ENCODE assay signal across 10 mouse cellular contexts in the genomic region with DNA sequence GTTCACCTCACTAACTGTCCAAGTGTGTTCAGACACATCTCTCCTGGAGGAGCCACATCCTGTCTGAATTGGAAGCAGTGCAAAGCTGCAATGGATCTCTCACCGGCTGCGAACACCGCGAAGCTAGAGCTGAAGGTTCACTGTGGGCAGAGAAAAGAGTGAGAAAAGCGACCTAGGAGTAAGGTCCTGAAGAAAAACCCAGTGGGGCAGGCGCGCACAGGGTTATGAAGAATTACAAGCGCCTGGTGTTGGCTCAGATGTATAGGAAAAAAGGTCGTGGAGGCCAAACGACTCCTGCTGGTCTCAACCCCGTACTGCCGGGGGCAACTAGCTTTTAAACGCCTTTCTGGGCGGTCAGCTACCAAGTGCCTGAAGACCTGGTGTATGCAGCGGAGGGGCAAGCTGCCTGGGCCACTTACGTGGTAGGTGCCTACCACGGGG. TPM values are rescaled to one million over a fixed set of nuclear protein-coding genes. Genes with fewer than 3 reads are reported as not detected.
DNase-seq lines count a peak whose midpoint lies in the region; ATAC-seq lines count a peak whose summit lies in the region.
"Had no signal": no experiment of that assay in that cellular context is flagged by ENCODE, and none has a peak within 500 bp of the region (broad histone marks: within the 10 kb centered on the region; RNA-seq: fewer than 3 reads in every experiment).

No protein-coding gene starts in this region.

- peak overlapping the region; percentile 48; the same call in 1 of the 2 replicates for H3K27ac ChIP-seq in limb, embryonic 13.5 days
- H3K27ac ChIP-seq: midbrain, embryonic 12.5 days had no signal

- no peaks in the 10 kb centered on the region for H3K9me3 ChIP-seq in limb, embryonic 13.5 days
- H3K9me3 ChIP-seq: midbrain, embryonic 12.5 days had no signal

- peaks cover 51% of the 10 kb centered on the region for H3K4me1 ChIP-seq in limb, embryonic 13.5 days

- peaks cover 87% of the 10 kb centered on the region for H3K27me3 ChIP-seq in limb, embryonic 13.5 days

- intact Hi-C loops in left cerebral cortex, postnatal 10 days (cut with DNase I): loop anchor here (5.0 kb wide), 1 partner anchor 309 kb away; no protein-coding TSS in a partner anchor
- intact Hi-C loops in left cerebral cortex, postnatal 4 days (cut with DNase I): loop anchor here (5.0 kb wide), 1 partner anchor 359 kb away; no protein-coding TSS in a partner anchor

- peak; percentile 48 for DNase-seq in adrenal gland, postnatal 14 days
- DNase-seq in adrenal gland, postnatal 36 days: no peak
- DNase-seq in urinary bladder, postnatal 14 days (ENCODE audit: low spot score): peak; percentile 64
- no peak for DNase-seq in urinary bladder, adult 2 months (ENCODE audit: low spot score)
- no peak for DNase-seq in left cerebral cortex, postnatal 10 days (ENCODE audit: extremely low spot score in 1 of 2, low spot score in 2 of 2)
- DNase-seq in left cerebral cortex, postnatal 4 days: no peak
- no peak for DNase-seq in layer of hippocampus, adult 9-10 months (ENCODE audit: low spot score)

- ATAC-seq in limb, embryonic 13.5 days (ENCODE audit: low FRiP score, low read depth): no peak

- H3K4me3 ChIP-seq in limb, embryonic 13.5 days: peak overlapping the region; percentile 69

- 3% methylated on average over 17 of the region's 17 CpGs for WGBS in limb, embryonic 13.5 days

- no peaks in the 10 kb centered on the region for H3K36me3 ChIP-seq in limb, embryonic 13.5 days
- H3K36me3 ChIP-seq: midbrain, embryonic 12.5 days had no signal

- H3K9ac ChIP-seq in limb, embryonic 13.5 days: peak overlapping the region; percentile 48

- peak overlapping the region; percentile 87 for H3K4me2 ChIP-seq in limb, embryonic 13.5 days (replicated peaks)

RNA-seq across cellular contexts. Expression of a gene that starts 1.4 kb away (rescaled TPM):
- total RNA-seq in adrenal gland, postnatal 14 days (2021): 26.3 and 28.3 TPM in 2 replicates
- total RNA-seq in adrenal gland, postnatal 36 days (2021): 10 to 100 TPM; 22.3 to 29.0 TPM
- polyA plus RNA-seq in urinary bladder, adult 2 months (2012; rRNA removed): 130 and 133 TPM in 2 replicates
- 5.0 and 5.1 TPM in 2 replicates for polyA plus RNA-seq in limb, embryonic 13.5 days (2015; fragmentation: Nextera tagmentation; extraction: Ambion mirVana)
- 1 to 10 TPM; 2.9 to 3.7 TPM for total RNA-seq in left cerebral cortex, postnatal 10 days (2021)
- total RNA-seq in left cerebral cortex, postnatal 4 days (2021): 1 to 10 TPM; 3.7 to 3.9 TPM

RNA-seq across cellular contexts. Expression of a gene that starts 19.2 kb away (rescaled TPM):
- not detected in 2 replicates for total RNA-seq in adrenal gland, postnatal 14 days (2021)
- total RNA-seq in adrenal gland, postnatal 36 days (2021): not detected
- not detected in 2 replicates for polyA plus RNA-seq in urinary bladder, adult 2 months (2012; rRNA removed)
- polyA plus RNA-seq in limb, embryonic 13.5 days (2015; fragmentation: Nextera tagmentation; extraction: Ambion mirVana): 0.28 TPM in 1 of 2 replicates, not detected in the other
- total RNA-seq in left cerebral cortex, postnatal 10 days (2021): not detected
- total RNA-seq in left cerebral cortex, postnatal 4 days (2021): not detected
- polyA plus RNA-seq: C2C12; midbrain, embryonic 12.5 days had no signal

RNA-seq across cellular contexts. Expression of a gene that starts 55.3 kb away (rescaled TPM):
- not detected in 2 replicates for total RNA-seq in adrenal gland, postnatal 14 days (2021)
- not detected for total RNA-seq in adrenal gland, postnatal 36 days (2021)
- 17.1 and 23.1 TPM in 2 replicates for polyA plus RNA-seq in urinary bladder, adult 2 months (2012; rRNA removed)
- 25.1 and 29.3 TPM in 2 replicates for polyA plus RNA-seq in limb, embryonic 13.5 days (2015; fragmentation: Nextera tagmentation; extraction: Ambion mirVana)
- under 1 TPM; 0.49 to 0.58 TPM for total RNA-seq in left cerebral cortex, postnatal 10 days (2021)
- under 1 TPM; 0.12 to 0.38 TPM for total RNA-seq in left cerebral cortex, postnatal 4 days (2021)

Comparison
In these comparisons a context has a peak if more than half of its experiments do, and no peak if none do; other contexts are left out.
1. DNase-seq: peak in adrenal gland, postnatal 14 days (single experiment) and urinary bladder, postnatal 14 days (single experiment); none in adrenal gland, postnatal 36 days (0 of 2), urinary bladder, adult 2 months (single experiment), left cerebral cortex, postnatal 10 days (0 of 2), left cerebral cortex, postnatal 4 days (single experiment) and layer of hippocampus, adult 9-10 months (single experiment).